Mouse (Mus musculus) brain, adult 2 months (tissue): ENCODE measurements around the gene Cyp2d9.
"Not testable (repeated sequence)": the region's sequence is repeated elsewhere in the genome, so short reads cannot be mapped to it uniquely, and the experiment has no call there.

Experiments
- DNase-seq: peaks from one replicate; pipeline ENCODE4 v3.0.0; 2011; ENCODE audit warnings: low read depth, low spot score

Cyp2d9 gene

GRCm38 (mm10) chr15:82433137-82433536 is at the start of gene Cyp2d9:
Gene Cyp2d9, plus strand, starts transcription at chr15:82433437.
- DNase-seq: no peak

- no peak for DNase-seq
These were observed 47.5 kb upstream of the Cyp2d9 start for GRCm38 (mm10) chr15:82385729-82386128.

- DNase-seq: not testable (repeated sequence)
These were observed 43.3 kb upstream of the Cyp2d9 start for GRCm38 (mm10) chr15:82389916-82390315.

DNA sequence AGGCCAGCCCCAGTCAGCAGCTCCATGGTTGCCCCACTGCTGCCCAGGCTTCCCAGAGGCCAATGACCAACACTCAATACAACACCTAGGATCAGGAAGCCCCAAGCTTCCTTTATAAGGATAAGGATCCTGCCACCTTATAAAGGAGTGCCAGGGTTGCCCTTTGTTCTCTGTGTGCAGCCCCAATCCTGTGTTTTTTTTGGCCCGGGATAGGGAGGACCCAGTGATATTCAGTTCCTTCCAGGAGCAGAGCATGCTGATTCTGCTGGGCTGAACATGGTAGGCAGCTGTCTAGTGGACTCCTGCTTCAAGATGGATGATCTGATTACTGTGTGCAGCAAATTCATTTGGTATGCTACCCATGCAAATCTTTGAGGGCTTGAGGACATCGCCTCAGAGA is 39.3 kb upstream of the Cyp2d9 start, which contains the start of gene Cyp2d11:
Gene Cyp2d11, minus strand, starts transcription at position 101 of the 400 bp plus-strand sequence.
- not testable (repeated sequence) for DNase-seq

- not testable (repeated sequence) for DNase-seq
These were observed 37.3 kb upstream of the Cyp2d9 start for GRCm38 (mm10) chr15:82395955-82396354.

- DNase-seq: no peak
These were observed 31.7 kb upstream of the Cyp2d9 start for GRCm38 (mm10) chr15:82401516-82401915.

DNA sequence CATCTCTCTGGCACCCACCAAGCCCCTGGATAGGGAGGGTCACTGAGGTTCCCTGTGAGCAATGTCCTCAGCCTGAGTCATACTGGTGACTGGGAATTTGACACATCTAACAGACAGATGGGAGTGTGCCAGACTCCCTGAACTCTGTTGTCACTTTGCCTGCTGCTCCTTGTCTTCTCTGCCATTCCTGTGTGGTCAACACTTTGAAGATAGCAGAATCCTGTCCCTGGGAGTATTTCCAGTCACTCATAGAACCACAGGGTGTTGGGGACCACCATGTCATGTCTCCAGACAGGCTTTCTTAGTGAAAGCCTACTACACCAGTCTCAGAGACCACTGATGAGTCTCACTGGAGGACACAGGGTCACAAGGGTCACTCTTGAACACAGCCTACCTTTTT is 31.1 kb upstream of the Cyp2d9 start:
- DNase-seq: no peak

GRCm38 (mm10) chr15:82402741-82403140 is 30.5 kb upstream of the Cyp2d9 start:
- DNase-seq: no peak

DNA sequence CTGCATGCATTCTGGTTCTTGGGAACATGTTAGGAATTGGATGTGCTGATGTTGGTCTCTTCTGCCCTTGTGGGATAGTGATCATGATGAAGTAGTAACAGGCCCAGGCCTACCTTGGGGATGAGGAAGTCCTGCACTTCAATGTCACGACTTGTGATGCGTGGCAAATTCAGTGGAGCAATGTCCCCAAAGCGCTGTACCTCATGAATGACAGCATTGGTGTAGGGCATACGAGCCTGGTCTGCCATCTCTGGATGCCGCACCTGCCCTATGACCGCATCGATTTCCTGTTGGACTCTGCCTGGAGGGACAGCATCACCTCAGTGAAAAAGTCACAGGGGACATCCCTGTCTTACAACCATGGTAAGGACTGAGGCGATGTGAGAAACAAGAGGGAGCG is 29.6 kb upstream of the Cyp2d9 start:
- no peak for DNase-seq

GRCm38 (mm10) chr15:82404163-82404562 is 29.1 kb upstream of the Cyp2d9 start:
- DNase-seq: no peak

GRCm38 (mm10) chr15:82406981-82407380 is 26.3 kb upstream of the Cyp2d9 start, which contains the start of gene Cyp2d10:
Gene Cyp2d10, minus strand, starts transcription at chr15:82407195.
- no peak for DNase-seq

DNA sequence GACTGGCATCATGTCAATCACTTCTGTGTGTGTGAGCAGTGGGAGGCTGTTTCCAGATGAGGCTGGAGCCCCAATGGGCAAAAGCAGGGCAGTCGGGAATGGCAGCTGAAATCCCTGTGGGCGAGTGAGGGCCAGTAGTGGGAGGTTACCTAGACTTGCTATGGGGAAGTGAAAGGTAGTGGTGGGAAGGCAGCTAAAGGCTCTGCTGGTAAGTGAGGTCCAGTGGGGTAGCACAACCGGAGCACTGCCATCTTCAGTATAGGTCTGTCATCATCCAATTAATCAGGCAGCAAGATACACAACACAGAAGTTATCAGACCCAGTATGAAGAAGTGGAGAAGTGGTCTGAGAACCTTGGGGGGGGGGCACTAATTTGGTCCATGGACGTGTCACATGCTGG is 25.7 kb upstream of the Cyp2d9 start:
- no peak for DNase-seq

DNA sequence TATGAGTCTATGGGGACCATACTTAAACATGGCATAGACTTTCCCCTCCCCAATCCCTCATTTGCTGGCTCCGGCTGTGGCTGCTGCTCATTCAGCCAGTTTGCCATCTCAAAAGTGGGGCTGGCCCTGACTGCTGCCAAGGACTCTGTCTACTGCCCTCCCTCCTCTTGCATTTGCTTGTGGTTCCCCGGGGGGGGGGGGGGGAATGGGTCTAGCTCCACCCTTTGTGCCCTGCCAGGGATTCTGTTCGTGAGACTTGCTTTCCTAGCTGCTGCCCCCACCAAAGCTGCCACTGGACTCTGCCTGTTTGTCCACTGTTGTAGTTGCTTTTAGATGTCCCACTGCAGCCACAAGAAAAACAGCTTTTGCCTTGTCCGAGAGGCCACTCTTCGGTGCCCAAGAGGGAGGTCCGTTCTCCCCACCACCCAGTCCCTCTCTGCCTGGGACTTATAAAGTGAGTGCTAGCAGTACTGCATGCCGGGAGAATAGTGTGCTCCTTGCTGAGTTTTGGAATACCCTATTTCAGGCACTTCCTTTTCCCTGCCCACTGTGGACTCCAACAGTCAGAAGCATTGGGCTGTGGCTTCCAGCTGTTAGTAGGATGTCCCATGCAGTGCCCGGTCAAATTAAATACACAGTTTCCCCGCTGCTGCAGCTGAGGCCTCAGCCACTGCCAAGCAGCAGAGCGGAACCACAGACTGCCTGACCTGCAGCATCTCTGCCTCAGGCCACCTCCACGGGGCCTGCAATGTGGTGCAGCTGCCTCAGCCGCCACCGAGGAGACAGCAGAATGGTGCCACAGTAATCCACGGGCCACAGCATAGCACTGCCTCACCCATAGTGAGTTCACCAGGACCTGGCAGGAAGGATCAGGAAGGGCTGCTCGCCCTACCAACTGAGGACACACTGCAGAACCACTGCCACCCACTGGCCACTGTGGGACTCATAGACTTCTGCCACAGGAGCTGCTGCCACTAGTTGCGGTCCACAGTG is 16.1 kb upstream of the Cyp2d9 start:
- peak; percentile 93 for DNase-seq

GRCm38 (mm10) chr15:82418616-82419015 is 14.6 kb upstream of the Cyp2d9 start:
- no peak for DNase-seq

- no peak for DNase-seq
These were observed 10.3 kb upstream of the Cyp2d9 start for GRCm38 (mm10) chr15:82422935-82423334.

DNA sequence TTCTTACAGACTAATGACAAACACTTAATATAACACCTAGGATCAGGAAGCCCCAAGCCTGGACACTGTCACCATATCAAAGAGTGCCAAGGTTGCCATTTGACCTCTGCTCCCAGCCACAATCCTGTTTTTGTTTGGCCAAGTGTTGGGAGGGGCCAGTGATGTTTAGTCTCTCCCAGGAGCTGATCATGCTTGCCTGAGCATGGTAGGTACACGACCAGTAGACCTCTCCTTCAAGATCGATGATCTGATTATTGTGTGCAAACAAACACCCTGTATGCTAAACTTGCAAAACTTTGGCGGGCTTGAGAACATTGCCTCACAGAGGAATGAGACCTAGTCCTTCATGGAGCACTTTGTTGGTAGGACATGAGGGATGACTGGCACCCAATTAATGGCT is 9.8 kb upstream of the Cyp2d9 start:
- DNase-seq: no peak

DNA sequence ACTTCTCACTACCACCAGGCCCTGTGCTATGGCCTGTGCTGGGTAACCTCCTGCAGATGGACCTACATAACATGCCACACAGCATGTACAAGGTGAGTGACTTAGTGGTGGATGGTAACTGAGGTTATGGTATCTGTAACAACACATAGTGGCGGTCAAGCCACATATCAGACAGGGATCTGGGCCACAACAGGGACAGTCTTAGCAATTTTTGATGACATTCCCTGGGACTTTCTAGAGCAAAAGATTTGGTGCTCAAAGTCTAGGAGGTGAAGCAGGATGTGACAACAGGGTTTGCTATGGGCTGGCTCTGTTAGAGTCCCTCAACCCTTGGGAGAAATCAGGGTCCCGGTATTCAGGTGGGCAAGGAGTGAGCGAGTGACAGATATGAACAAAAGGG is 384 bp downstream of the Cyp2d9 start:
- DNase-seq: no peak

- no peak for DNase-seq
These were observed 1.3 kb downstream of the Cyp2d9 start for GRCm38 (mm10) chr15:82434541-82434940.

DNA sequence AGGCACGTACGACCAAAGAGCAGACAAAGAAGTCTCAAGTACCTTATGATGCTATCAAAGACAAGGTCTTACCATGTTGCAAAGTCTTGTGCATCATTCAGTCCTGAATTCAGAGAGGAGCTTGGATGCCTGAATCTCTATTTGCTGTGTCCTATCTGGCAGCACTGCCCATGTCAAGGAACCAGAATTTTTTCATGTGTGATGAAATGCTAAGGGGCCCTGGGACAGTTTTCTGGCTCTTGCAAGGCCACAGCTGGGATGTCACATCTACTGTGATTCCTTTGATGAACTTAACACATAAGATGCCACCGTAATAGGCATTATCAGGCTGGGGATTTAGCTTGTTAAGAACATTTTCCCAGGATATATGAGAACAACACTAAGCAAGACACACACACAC is 1.8 kb downstream of the Cyp2d9 start:
- no peak for DNase-seq

DNA sequence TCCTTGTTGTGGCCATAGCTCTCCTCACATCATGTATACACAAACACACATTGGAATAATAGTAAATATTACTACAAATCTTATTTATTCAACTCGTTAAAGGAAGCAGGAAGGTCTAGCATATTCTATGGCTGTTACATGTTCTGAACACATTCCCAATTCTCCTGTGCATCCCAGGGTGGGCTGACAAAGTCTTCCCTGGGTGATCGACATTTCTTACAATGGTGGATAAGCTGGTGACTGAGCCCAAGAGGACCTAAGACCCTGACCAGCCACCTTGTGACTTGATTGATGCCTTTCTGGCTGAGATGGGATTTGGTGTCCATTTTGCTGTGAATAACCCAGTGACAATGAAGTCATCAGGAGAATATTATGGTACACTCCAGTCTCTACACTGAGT is 2.4 kb downstream of the Cyp2d9 start:
- DNase-seq: no peak

DNA sequence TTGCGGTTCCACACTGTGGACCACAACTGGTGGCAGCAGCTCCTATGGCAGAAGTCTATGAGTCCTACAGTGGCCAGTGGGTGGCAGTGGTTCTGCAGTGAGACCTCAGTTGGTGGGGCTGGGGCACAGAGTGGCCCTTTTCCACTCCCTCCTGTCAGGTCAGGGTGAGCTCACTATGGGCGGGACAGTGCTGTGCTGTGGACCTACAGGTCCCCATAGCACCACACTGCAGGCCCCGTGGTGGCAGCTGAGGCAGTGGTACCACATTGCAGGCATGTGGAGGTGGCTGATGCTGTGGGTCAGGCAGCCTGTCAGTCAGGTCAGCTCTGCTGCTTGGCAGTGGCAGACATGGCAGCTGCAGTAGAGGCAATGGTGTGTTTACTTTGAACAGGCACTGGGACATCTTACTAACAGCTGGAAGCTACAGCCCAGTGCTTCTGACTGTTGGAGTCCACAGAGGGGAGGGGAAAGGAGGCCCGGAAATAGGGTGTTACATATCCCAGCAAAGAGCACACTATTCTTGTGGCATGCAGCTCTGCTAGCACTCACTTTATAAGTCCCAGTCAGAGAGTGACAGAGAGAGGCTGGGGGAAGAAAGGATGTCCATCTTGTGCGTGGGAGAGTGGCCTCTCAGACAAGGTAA is 4.9 kb downstream of the Cyp2d9 start:
- DNase-seq: no peak

DNA sequence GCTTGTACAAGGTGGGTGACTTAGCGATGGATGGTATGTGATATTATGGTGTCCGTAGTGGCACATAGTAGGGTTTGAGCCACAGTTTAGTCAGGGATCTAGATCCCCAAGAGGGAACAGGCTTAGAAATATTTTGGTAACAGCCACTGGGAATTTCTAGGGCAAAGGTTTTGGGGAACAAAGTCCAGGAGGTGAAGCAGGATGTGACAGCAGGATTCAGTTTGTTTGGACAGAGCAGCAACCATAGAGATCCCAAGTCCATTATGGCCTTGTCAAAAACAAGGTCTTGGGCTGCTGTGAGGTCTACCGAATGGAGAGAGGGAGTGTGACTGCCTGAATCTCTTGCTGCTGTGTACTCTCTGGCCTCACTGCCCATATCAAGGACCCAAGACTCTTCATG is 10.4 kb downstream of the Cyp2d9 start:
- DNase-seq: no peak

- DNase-seq: no peak
These were observed 12.0 kb downstream of the Cyp2d9 start for GRCm38 (mm10) chr15:82445196-82445595.
